Comparison of ENCODE assay signal across 8 mouse cellular contexts in the genomic region with DNA sequence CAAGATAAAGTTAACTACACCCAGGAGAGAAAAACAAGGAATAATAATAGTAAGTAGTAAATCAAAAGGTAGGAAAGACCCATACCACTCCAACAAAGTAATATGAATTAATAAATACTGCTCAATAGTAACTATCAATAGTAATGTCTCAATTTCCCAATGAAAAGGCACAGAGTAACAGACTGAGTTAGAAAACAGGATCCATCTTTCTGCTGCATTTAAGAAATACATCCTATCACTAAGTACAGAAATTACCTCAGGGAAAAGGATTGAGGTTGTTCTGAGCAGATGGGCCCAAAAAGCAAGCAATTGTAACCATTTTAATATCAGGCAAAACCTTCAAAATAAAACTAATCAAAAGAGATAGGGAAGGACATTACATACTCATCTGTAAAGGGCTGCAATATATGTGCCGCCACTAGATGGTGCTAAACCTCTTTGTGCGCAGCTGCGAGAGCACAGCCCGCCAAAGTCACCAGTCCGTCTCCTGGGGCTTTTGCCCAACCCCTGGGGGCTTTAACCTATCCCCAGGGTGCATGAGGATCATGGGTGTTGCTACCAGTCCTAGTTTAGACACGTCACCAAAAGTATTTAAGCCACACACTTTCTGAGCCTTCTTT.
A peak's percentile ranks its signal among the peaks of the same experiment; 100 is the strongest.
DNase-seq lines count a peak whose midpoint lies in the region; ATAC-seq and TF ChIP-seq lines count a peak whose summit lies in the region.
"Not testable (repeated sequence)": the region's sequence is repeated elsewhere in the genome, so short reads cannot be mapped to it uniquely, and the experiment has no call there.

No protein-coding gene starts in this region.

- H3K27ac ChIP-seq in intestine, postnatal 0 days (ENCODE audit: low read depth, low read length), result not testable (repeated sequence)

- ATAC-seq in intestine, postnatal 0 days, result not testable (repeated sequence)

- not testable (repeated sequence) for H3K27me3 ChIP-seq in intestine, postnatal 0 days (replicated peaks; ENCODE audit: control insufficient read depth, insufficient read depth, low read length)

- H3K9me3 ChIP-seq in intestine, postnatal 0 days (ENCODE audit: control insufficient read depth), result not testable (repeated sequence)

- peak overlapping the region; percentile 37; the same call in 1 of the 2 replicates for H3K4me2 ChIP-seq in intestine, postnatal 0 days (replicated peaks; ENCODE audit: low read depth)

- DNase-seq in adrenal gland, adult (ENCODE audit: inconsistent age in 2 of 2, low spot score in 1 of 2), result peak; percentile 25 to 77
- DNase-seq in embryo, embryonic 9.5 days (ENCODE audit: extremely low spot score), result peak; percentile 18
- DNase-seq in heart, adult 8-10 months (ENCODE audit: low spot score), result peak; percentile 32
- peak; percentile 31 to 74 for DNase-seq in layer of hippocampus, postnatal 25 days (ENCODE audit: extremely low spot score in 1 of 2, low spot score in 1 of 2)
- DNase-seq in lung, postnatal 10 days, result peak; percentile 52
- peak; percentile 7 for DNase-seq in ovary, postnatal 10 days (ENCODE audit: low spot score)
- peak; percentile 11 for DNase-seq in thymus, postnatal 0 days (ENCODE audit: low spot score)

- H3K36me3 ChIP-seq in intestine, postnatal 0 days (ENCODE audit: control insufficient read depth, insufficient read depth), result not testable (repeated sequence)

- H3K4me3 ChIP-seq in intestine, postnatal 0 days (ENCODE audit: low read depth, low read length), result not testable (repeated sequence)

- H3K4me1 ChIP-seq in intestine, postnatal 0 days (replicated peaks; ENCODE audit: control insufficient read depth, insufficient read depth, low read length), result not testable (repeated sequence)

- 5% methylated on average over 6 of the region's 6 CpGs for WGBS in intestine, postnatal 0 days

- peak; percentile 64 for TF ChIP-seq CTCF in intestine, postnatal 0 days (IDR thresholded peaks at IDR 0.05; ENCODE audit: low read depth)

- not testable (repeated sequence) for H3K9ac ChIP-seq in intestine, postnatal 0 days (ENCODE audit: low read depth, low read length)
